Mouse (Mus musculus): ENCODE results near the gene Ppih.

Gene Ppih

GRCm38 (mm10) chr4:119320131-119320830 is at the start of gene Ppih:
Ppih (minus strand) TSS chr4:119320546.
- peak; percentile 95 to 96 for DNase-seq

- DNase-seq = no peak
These were observed 49.1 kb upstream of the Ppih start for GRCm38 (mm10) chr4:119369460-119369859.

- DNase-seq = peak; percentile 11 to 38
These were observed 46.6 kb upstream of the Ppih start for GRCm38 (mm10) chr4:119366758-119367526.

- DNase-seq = no peak
These were observed 41.9 kb upstream of the Ppih start for GRCm38 (mm10) chr4:119362231-119362630.

- DNase-seq = no peak
These were observed 39.0 kb upstream of the Ppih start for GRCm38 (mm10) chr4:119359196-119359971.

- no peak for DNase-seq
These were observed 25.2 kb upstream of the Ppih start for GRCm38 (mm10) chr4:119345508-119345907.

GRCm38 (mm10) chr4:119338861-119339361 is 18.6 kb upstream of the Ppih start:
- DNase-seq = peak; percentile 7 to 18

- no peak for DNase-seq
These were observed 18.1 kb upstream of the Ppih start for GRCm38 (mm10) chr4:119338422-119338821.

GRCm38 (mm10) chr4:119333487-119333886 is 13.1 kb upstream of the Ppih start:
- DNase-seq = no peak

- DNase-seq = no peak
These were observed 677 bp upstream of the Ppih start for GRCm38 (mm10) chr4:119320896-119321550.

GRCm38 (mm10) chr4:119313756-119314155 is 6.6 kb downstream of the Ppih start:
- no peak for DNase-seq

- DNase-seq = no peak
These were observed 14.9 kb downstream of the Ppih start for GRCm38 (mm10) chr4:119305418-119305817.

- DNase-seq = no peak
These were observed 17.1 kb downstream of the Ppih start for GRCm38 (mm10) chr4:119303291-119303690.

GRCm38 (mm10) chr4:119301777-119302176 is 18.6 kb downstream of the Ppih start:
- no peak for DNase-seq

- DNase-seq = no peak
These were observed 19.6 kb downstream of the Ppih start for GRCm38 (mm10) chr4:119300761-119301160.

GRCm38 (mm10) chr4:119297361-119297760 is 23.0 kb downstream of the Ppih start:
- no peak for DNase-seq

GRCm38 (mm10) chr4:119295134-119295453 is 25.3 kb downstream of the Ppih start:
- no peak for DNase-seq

GRCm38 (mm10) chr4:119294415-119295133 is 25.8 kb downstream of the Ppih start, which contains the start of gene Ybx1:
Ybx1 (minus strand) TSS chr4:119294604.
- DNase-seq = peak; percentile 99

GRCm38 (mm10) chr4:119293574-119294258 is 26.6 kb downstream of the Ppih start:
- DNase-seq = peak; percentile 14 to 15

GRCm38 (mm10) chr4:119292771-119293573 is 27.4 kb downstream of the Ppih start:
- DNase-seq = peak; percentile 40 to 42
